Mouse (Mus musculus): ENCODE results near the gene Leng8. TPM values are rescaled to one million over a fixed set of nuclear protein-coding genes. Genes with fewer than 3 reads are reported as not detected.

Leng8 gene
- polyA plus RNA-seq, 1 experiment from 2014 or later: 44.4 TPM

GRCm38 (mm10) chr7:4134911-4135310 is 1.9 kb upstream of the Leng8 start:
- Histone ChIP-seq H3K36me3 (ENCODE audit: control insufficient read depth, insufficient read depth, low read length) (peaks cover 15% of the 10 kb centered on the region), H3K9ac (ENCODE audit: low read length) (no peak overlapping the region), H3K27me3 (ENCODE audit: control insufficient read depth, insufficient read depth, low read length) (no peaks in the 10 kb centered on the region), H3K4me2 (no peak overlapping the region), H3K9me3 (ENCODE audit: control insufficient read depth, low read length) (no peaks in the 10 kb centered on the region), H3K4me1 (ENCODE audit: control insufficient read depth, insufficient read depth, low read length) (peaks cover 7% of the 10 kb centered on the region), H3K4me3 (ENCODE audit: low read depth, low read length) (no peak overlapping the region), H3K27ac (ENCODE audit: low read depth, low read length) (no peak overlapping the region)
- DNase-seq (ENCODE audit: low spot score, missing footprints) (peak; percentile 6), ATAC-seq (ENCODE audit: low FRiP score) (no peak)
- 87% methylated on average over 5 of the region's 5 CpGs for WGBS

- H3K9ac ChIP-seq (ENCODE audit: low read length): peak overlapping the region; percentile 85
- peak overlapping the region; percentile 52; the same call in 1 of the 2 replicates for H3K27ac ChIP-seq (ENCODE audit: low read depth, low read length)
- H3K27me3 ChIP-seq (ENCODE audit: control insufficient read depth, insufficient read depth, low read length): no peaks in the 10 kb centered on the region
- peak overlapping the region; percentile 70 for H3K4me2 ChIP-seq
- H3K36me3 ChIP-seq (ENCODE audit: control insufficient read depth, insufficient read depth, low read length): peaks cover 24% of the 10 kb centered on the region
- H3K4me3 ChIP-seq (ENCODE audit: low read depth, low read length): peak overlapping the region; percentile 78
- H3K4me1 ChIP-seq (ENCODE audit: control insufficient read depth, insufficient read depth, low read length): peaks cover 7% of the 10 kb centered on the region
- WGBS: under 1% methylated on average over 16 of the region's 16 CpGs
- H3K9me3 ChIP-seq (ENCODE audit: control insufficient read depth, low read length): no peaks in the 10 kb centered on the region
- no peak for DNase-seq (ENCODE audit: low spot score, missing footprints)
- ATAC-seq (ENCODE audit: low FRiP score): peak; percentile 47
Measured at GRCm38 (mm10) chr7:4136404-4136770, 452 bp upstream of the Leng8 start.

GRCm38 (mm10) chr7:4137746-4138145 is 907 bp downstream of the Leng8 start:
- DNase-seq (ENCODE audit: low spot score, missing footprints): peak; percentile 67
- no peaks in the 10 kb centered on the region for H3K9me3 ChIP-seq (ENCODE audit: control insufficient read depth, low read length)
- peak; percentile 0; the same call in 1 of the 2 replicates for ATAC-seq (ENCODE audit: low FRiP score)

GRCm38 (mm10) chr7:4138181-4138580 is 1.3 kb downstream of the Leng8 start:
- Histone ChIP-seq H3K9ac (ENCODE audit: low read length) (peak overlapping the region; percentile 85), H3K4me3 (ENCODE audit: low read depth, low read length) (peak overlapping the region; percentile 78; the same call in 1 of the 2 replicates), H3K4me1 (ENCODE audit: control insufficient read depth, insufficient read depth, low read length) (peaks cover 7% of the 10 kb centered on the region), H3K4me2 (peak overlapping the region; percentile 85), H3K27me3 (ENCODE audit: control insufficient read depth, insufficient read depth, low read length) (no peaks in the 10 kb centered on the region), H3K36me3 (ENCODE audit: control insufficient read depth, insufficient read depth, low read length) (peaks cover 35% of the 10 kb centered on the region), H3K27ac (ENCODE audit: low read depth, low read length) (no peak overlapping the region), H3K9me3 (ENCODE audit: control insufficient read depth, low read length) (no peaks in the 10 kb centered on the region)
- ATAC-seq (ENCODE audit: low FRiP score) (no peak), DNase-seq (ENCODE audit: low spot score, missing footprints) (peak; percentile 53)
- WGBS: 79% methylated on average over 2 of the region's 2 CpGs

More at GRCm38 (mm10) chr7:4137746-4138145, 907 bp downstream of the Leng8 start:
- Histone ChIP-seq H3K4me1 (ENCODE audit: control insufficient read depth, insufficient read depth, low read length) (peaks cover 7% of the 10 kb centered on the region), H3K27me3 (ENCODE audit: control insufficient read depth, insufficient read depth, low read length) (no peaks in the 10 kb centered on the region), H3K36me3 (ENCODE audit: control insufficient read depth, insufficient read depth, low read length) (peaks cover 32% of the 10 kb centered on the region), H3K4me2 (peak overlapping the region; percentile 85), H3K27ac (ENCODE audit: low read depth, low read length) (peak overlapping the region; percentile 86; the same call in 1 of the 2 replicates), H3K9ac (ENCODE audit: low read length) (peak overlapping the region; percentile 85), H3K4me3 (ENCODE audit: low read depth, low read length) (peak overlapping the region; percentile 78)
- 49% methylated on average over 3 of the region's 3 CpGs for WGBS

- Histone ChIP-seq H3K27ac (ENCODE audit: low read depth, low read length) (no peak overlapping the region), H3K9me3 (ENCODE audit: control insufficient read depth, low read length) (no peaks in the 10 kb centered on the region), H3K4me3 (ENCODE audit: low read depth, low read length) (no peak overlapping the region), H3K4me2 (no peak overlapping the region), H3K27me3 (ENCODE audit: control insufficient read depth, insufficient read depth, low read length) (no peaks in the 10 kb centered on the region), H3K36me3 (ENCODE audit: control insufficient read depth, insufficient read depth, low read length) (peaks cover 40% of the 10 kb centered on the region), H3K4me1 (ENCODE audit: control insufficient read depth, insufficient read depth, low read length) (peaks cover 7% of the 10 kb centered on the region), H3K9ac (ENCODE audit: low read length) (no peak overlapping the region)
- ATAC-seq (ENCODE audit: low FRiP score) (no peak), DNase-seq (ENCODE audit: low spot score, missing footprints) (peak; percentile 66)
- WGBS: 91% methylated on average over 7 of the region's 7 CpGs
Measured at GRCm38 (mm10) chr7:4138671-4139070, 1.8 kb downstream of the Leng8 start.

- Histone ChIP-seq H3K36me3 (ENCODE audit: control insufficient read depth, insufficient read depth, low read length) (peaks cover 47% of the 10 kb centered on the region), H3K4me2 (no peak overlapping the region), H3K27me3 (ENCODE audit: control insufficient read depth, insufficient read depth, low read length) (no peaks in the 10 kb centered on the region), H3K9ac (ENCODE audit: low read length) (no peak overlapping the region), H3K9me3 (ENCODE audit: control insufficient read depth, low read length) (no peaks in the 10 kb centered on the region), H3K4me1 (ENCODE audit: control insufficient read depth, insufficient read depth, low read length) (peaks cover 7% of the 10 kb centered on the region), H3K27ac (ENCODE audit: low read depth, low read length) (no peak overlapping the region), H3K4me3 (ENCODE audit: low read depth, low read length) (no peak overlapping the region)
- 90% methylated on average over 5 of the region's 5 CpGs for WGBS
- ATAC-seq (ENCODE audit: low FRiP score) (no peak), DNase-seq (ENCODE audit: low spot score, missing footprints) (peak; percentile 61)
Measured at GRCm38 (mm10) chr7:4139391-4139790, 2.6 kb downstream of the Leng8 start.

- Histone ChIP-seq H3K9me3 (ENCODE audit: control insufficient read depth, low read length) (no peaks in the 10 kb centered on the region), H3K36me3 (ENCODE audit: control insufficient read depth, insufficient read depth, low read length) (peaks cover 57% of the 10 kb centered on the region), H3K4me1 (ENCODE audit: control insufficient read depth, insufficient read depth, low read length) (peaks cover 5% of the 10 kb centered on the region), H3K9ac (ENCODE audit: low read length) (no peak overlapping the region), H3K4me3 (ENCODE audit: low read depth, low read length) (no peak overlapping the region), H3K4me2 (no peak overlapping the region), H3K27me3 (ENCODE audit: control insufficient read depth, insufficient read depth, low read length) (no peaks in the 10 kb centered on the region), H3K27ac (ENCODE audit: low read depth, low read length) (no peak overlapping the region)
- ATAC-seq (ENCODE audit: low FRiP score): no peak
- no peak for DNase-seq (ENCODE audit: low spot score, missing footprints)
- 94% methylated on average over 6 of the region's 6 CpGs for WGBS
Measured at GRCm38 (mm10) chr7:4141648-4142325, 4.9 kb downstream of the Leng8 start.

- peaks cover 2% of the 10 kb centered on the region for H3K4me1 ChIP-seq (ENCODE audit: control insufficient read depth, insufficient read depth, low read length)
- peaks cover 64% of the 10 kb centered on the region for H3K36me3 ChIP-seq (ENCODE audit: control insufficient read depth, insufficient read depth, low read length)
- H3K9ac ChIP-seq (ENCODE audit: low read length): no peak overlapping the region
- H3K4me2 ChIP-seq: no peak overlapping the region
- 94% methylated on average over 10 of the region's 10 CpGs for WGBS
- ATAC-seq (ENCODE audit: low FRiP score): no peak
- H3K27me3 ChIP-seq (ENCODE audit: control insufficient read depth, insufficient read depth, low read length): no peaks in the 10 kb centered on the region
- H3K4me3 ChIP-seq (ENCODE audit: low read depth, low read length): no peak overlapping the region
- DNase-seq (ENCODE audit: low spot score, missing footprints): peak; percentile 75
- no peaks in the 10 kb centered on the region for H3K9me3 ChIP-seq (ENCODE audit: control insufficient read depth, low read length)
- no peak overlapping the region for H3K27ac ChIP-seq (ENCODE audit: low read depth, low read length)
Measured at GRCm38 (mm10) chr7:4142796-4143445, 6.1 kb downstream of the Leng8 start.

- Histone ChIP-seq H3K4me1 (ENCODE audit: control insufficient read depth, insufficient read depth, low read length) (peaks cover 2% of the 10 kb centered on the region), H3K4me3 (ENCODE audit: low read depth, low read length) (no peak overlapping the region), H3K9me3 (ENCODE audit: control insufficient read depth, low read length) (no peaks in the 10 kb centered on the region), H3K27ac (ENCODE audit: low read depth, low read length) (no peak overlapping the region), H3K4me2 (no peak overlapping the region), H3K27me3 (ENCODE audit: control insufficient read depth, insufficient read depth, low read length) (no peaks in the 10 kb centered on the region), H3K36me3 (ENCODE audit: control insufficient read depth, insufficient read depth, low read length) (peaks cover 64% of the 10 kb centered on the region), H3K9ac (ENCODE audit: low read length) (no peak overlapping the region)
- DNase-seq (ENCODE audit: low spot score, missing footprints) (no peak), ATAC-seq (ENCODE audit: low FRiP score) (no peak)
- WGBS: 96% methylated on average over 19 of the region's 19 CpGs
Measured at GRCm38 (mm10) chr7:4143506-4143905, 6.7 kb downstream of the Leng8 start.

Data from midbrain, embryonic 11.5 days (tissue).